Mouse (Mus musculus) neural tube, embryonic 11.5 days (tissue): ENCODE measurements around the gene Dnmt3c. TPM values are rescaled to one million over a fixed set of nuclear protein-coding genes. Genes with fewer than 3 reads are reported as not detected.
"Not testable (repeated sequence)": the region's sequence is repeated elsewhere in the genome, so short reads cannot be mapped to it uniquely, and the experiment has no call there.

Experiments used
- ATAC-seq: fragments of 200-750 bp; cut with Nextera tagmentation; 2 replicates; pipeline ENCODE4 v1.8.0; 2017; ENCODE audit warnings: moderate number of reproducible peaks, mild to moderate bottlenecking, moderate TSS enrichment, moderate library complexity; ENCODE audit not compliant: insufficient read depth, low FRiP score, low TSS enrichment
- DNase-seq: peaks from one replicate; pipeline ENCODE4 v3.0.0-alpha.2; 2015; ENCODE audit warnings: low spot score
- H3K27ac ChIP-seq: fragments of 300-500 bp; sonication (generic); 2 replicates; pipeline ENCODE4 v1.5.1; 2014; ENCODE audit warnings: low read depth, mild to moderate bottlenecking, low read length
- H3K27me3 ChIP-seq: fragments of 300-500 bp; sonication (generic); 2 replicates; pipeline ENCODE4 v1.6.1; 2014; ENCODE audit warnings: mild to moderate bottlenecking, low read length, mixed read lengths; ENCODE audit not compliant: control insufficient read depth, insufficient read depth
- H3K36me3 ChIP-seq: fragments of 300-500 bp; sonication (generic); 2 replicates; pipeline ENCODE4 v1.6.1; 2014; ENCODE audit warnings: mild to moderate bottlenecking, low read length, moderate library complexity, mixed read lengths; ENCODE audit not compliant: control insufficient read depth, insufficient read depth
- H3K4me1 ChIP-seq: fragments of 300-500 bp; sonication (generic); 2 replicates; pipeline ENCODE4 v1.6.1; 2014; ENCODE audit warnings: low read length, mixed read lengths; ENCODE audit not compliant: control insufficient read depth, insufficient read depth
- H3K4me2 ChIP-seq: fragments of 300-500 bp; sonication (generic); 2 replicates; pipeline ENCODE4 v1.6.1; 2014; ENCODE audit warnings: low read depth, mild to moderate bottlenecking, moderate library complexity
- H3K4me3 ChIP-seq: fragments of 300-500 bp; sonication (generic); 2 replicates; pipeline ENCODE4 v1.5.1; 2014; ENCODE audit warnings: low read depth, low read length
- H3K9ac ChIP-seq: fragments of 300-500 bp; sonication (generic); 2 replicates; pipeline ENCODE4 v1.6.1; 2014; ENCODE audit warnings: mild to moderate bottlenecking, low read length
- H3K9me3 ChIP-seq: fragments of 300-500 bp; sonication (generic); 2 replicates; pipeline ENCODE4 v1.6.1; 2016; ENCODE audit warnings: low read length; ENCODE audit not compliant: control insufficient read depth
- WGBS: fragments of 180-500 bp; shearing (Covaris S2); extraction: QIAGEN DNeasy Blood & Tissue Kit; methylation state at CpG from one replicate; pipeline ENCODE4 v1.1.7; 2014; 5-methylcytosine and 5-hydroxymethylcytosine counted together
- polyA plus RNA-seq: library from polyadenylated mRNA; unstranded; fragments of >200 nt; fragmentation: Nextera tagmentation; extraction: Ambion mirVana; gene quantifications from 2 replicates; pipeline ENCODE4 v1.2.1, GENCODE M21; 2014

The Dnmt3c gene
- polyA plus RNA-seq, 1 experiment from 2014 or later = not detected

- ATAC-seq = no peak
- 48% methylated on average over 6 of the region's 6 CpGs for WGBS
- H3K27me3 ChIP-seq = no peaks in the 10 kb centered on the region
- H3K36me3 ChIP-seq = no peaks in the 10 kb centered on the region
- no peak overlapping the region for H3K4me3 ChIP-seq
- H3K27ac ChIP-seq = no peak overlapping the region
- no peak for DNase-seq
- H3K9me3 ChIP-seq = no peaks in the 10 kb centered on the region
- H3K4me1 ChIP-seq = no peaks in the 10 kb centered on the region
- no peak overlapping the region for H3K9ac ChIP-seq
- no peak overlapping the region for H3K4me2 ChIP-seq
Observed at GRCm38 (mm10) chr2:153703389-153703788, 6.9 kb downstream of the Dnmt3c start.

DNA sequence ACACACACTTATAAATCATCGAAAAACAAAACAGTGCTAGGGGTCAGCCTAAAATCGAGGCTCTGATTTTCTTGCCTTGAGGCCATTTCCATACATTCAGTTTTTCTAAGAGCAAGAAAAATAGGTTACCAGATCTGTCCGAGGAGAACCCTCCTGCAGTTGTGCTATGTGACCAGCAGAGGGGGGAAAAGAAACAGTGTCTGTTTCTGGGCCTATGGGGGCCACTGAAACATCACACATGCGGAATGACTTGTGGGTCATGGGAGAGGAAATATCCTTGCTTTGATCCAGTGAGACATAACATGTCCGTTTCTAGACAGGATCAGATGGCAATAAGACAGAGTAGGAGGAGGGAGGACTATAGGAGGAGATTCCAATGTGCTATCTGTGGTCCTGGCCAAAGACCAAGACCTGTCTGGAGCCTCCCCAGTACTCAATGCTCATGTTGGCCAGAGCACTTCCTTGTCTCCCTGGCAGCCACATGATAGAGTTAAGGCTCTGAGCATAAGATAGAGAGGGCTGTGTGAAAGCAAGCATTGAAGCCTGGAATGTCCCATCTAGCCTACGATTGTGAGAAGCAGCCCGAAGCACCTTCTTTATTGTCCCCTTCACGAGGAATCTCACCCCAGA lies 14.4 kb downstream of the Dnmt3c start:
- DNase-seq (no peak), ATAC-seq (no peak)
- no peak overlapping the region for H3K4me2 ChIP-seq
- no peaks in the 10 kb centered on the region for H3K27me3 ChIP-seq
- no peak overlapping the region for H3K27ac ChIP-seq
- H3K4me1 ChIP-seq = peaks cover 6% of the 10 kb centered on the region; the same call in 1 of the 2 replicates
- H3K9me3 ChIP-seq = no peaks in the 10 kb centered on the region
- H3K36me3 ChIP-seq = no peaks in the 10 kb centered on the region
- WGBS = 55% methylated on average over 8 of the region's 8 CpGs
- H3K4me3 ChIP-seq = no peak overlapping the region
- no peak overlapping the region for H3K9ac ChIP-seq

- H3K9ac ChIP-seq = no peak overlapping the region
- H3K4me3 ChIP-seq = no peak overlapping the region
- H3K27me3 ChIP-seq = no peaks in the 10 kb centered on the region
- WGBS = 34% methylated on average over 3 of the region's 3 CpGs
- ATAC-seq = peak; percentile 84
- peaks cover 6% of the 10 kb centered on the region; the same call in 1 of the 2 replicates for H3K4me1 ChIP-seq
- no peak overlapping the region for H3K4me2 ChIP-seq
- no peaks in the 10 kb centered on the region for H3K9me3 ChIP-seq
- peak; percentile 38 for DNase-seq
- H3K27ac ChIP-seq = peak overlapping the region; percentile 80
- H3K36me3 ChIP-seq = no peaks in the 10 kb centered on the region
Observed at GRCm38 (mm10) chr2:153712646-153713091, 16.2 kb downstream of the Dnmt3c start.

DNA sequence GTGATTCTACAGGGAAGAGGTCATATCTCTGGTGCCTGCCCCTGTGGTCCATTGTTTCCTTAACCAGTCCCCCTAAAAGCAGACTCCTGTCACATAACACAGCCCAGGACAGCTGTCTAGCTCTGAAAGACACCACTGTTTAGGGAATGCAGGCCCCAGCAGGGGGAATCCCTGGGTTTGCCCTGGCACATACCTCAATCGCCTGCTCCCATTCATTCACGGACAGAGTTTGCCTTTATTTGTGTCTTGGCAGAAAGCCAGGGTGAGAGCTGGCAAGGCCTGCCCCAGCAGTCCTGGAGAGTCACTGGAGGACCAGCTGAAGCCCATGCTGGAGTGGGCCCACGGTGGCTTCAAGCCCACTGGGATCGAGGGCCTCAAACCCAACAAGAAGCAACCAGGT lies 16.8 kb downstream of the Dnmt3c start:
- Histone ChIP-seq H3K4me1 (peaks cover 6% of the 10 kb centered on the region; the same call in 1 of the 2 replicates), H3K27ac (peak overlapping the region; percentile 80), H3K9me3 (no peaks in the 10 kb centered on the region), H3K4me3 (no peak overlapping the region), H3K4me2 (no peak overlapping the region), H3K36me3 (no peaks in the 10 kb centered on the region), H3K27me3 (no peaks in the 10 kb centered on the region), H3K9ac (no peak overlapping the region)
- ATAC-seq = peak; percentile 93
- WGBS = 36% methylated on average over 4 of the region's 4 CpGs
- DNase-seq = peak; percentile 63

GRCm38 (mm10) chr2:153717861-153718260 lies 21.4 kb downstream of the Dnmt3c start:
- not testable (repeated sequence) for H3K27me3 ChIP-seq, DNase-seq, H3K4me3 ChIP-seq, H3K9me3 ChIP-seq, H3K9ac ChIP-seq, H3K4me1 ChIP-seq, H3K4me2 ChIP-seq, ATAC-seq, H3K36me3 ChIP-seq, H3K27ac ChIP-seq
- WGBS = 67% methylated on average over 3 of the region's 3 CpGs

- no peaks in the 10 kb centered on the region for H3K27me3 ChIP-seq
- H3K9ac ChIP-seq = no peak overlapping the region
- WGBS = 71% methylated on average over 1 of the region's 1 CpGs
- no peak overlapping the region for H3K4me2 ChIP-seq
- no peaks in the 10 kb centered on the region for H3K36me3 ChIP-seq
- no peak for DNase-seq
- no peaks in the 10 kb centered on the region for H3K9me3 ChIP-seq
- no peak overlapping the region for H3K27ac ChIP-seq
- H3K4me3 ChIP-seq = no peak overlapping the region
- H3K4me1 ChIP-seq = no peaks in the 10 kb centered on the region
- no peak for ATAC-seq
Observed at GRCm38 (mm10) chr2:153723098-153723497, 26.6 kb downstream of the Dnmt3c start.

GRCm38 (mm10) chr2:153724424-153724823 lies 28.0 kb downstream of the Dnmt3c start:
- WGBS = 93% methylated on average over 2 of the region's 2 CpGs
- ATAC-seq (no peak), DNase-seq (no peak)
- no peak overlapping the region for H3K4me2 ChIP-seq
- no peak overlapping the region for H3K27ac ChIP-seq
- H3K27me3 ChIP-seq = no peaks in the 10 kb centered on the region
- H3K36me3 ChIP-seq = no peaks in the 10 kb centered on the region
- H3K4me3 ChIP-seq = no peak overlapping the region
- no peaks in the 10 kb centered on the region for H3K4me1 ChIP-seq
- H3K9me3 ChIP-seq = no peaks in the 10 kb centered on the region
- no peak overlapping the region for H3K9ac ChIP-seq

DNA sequence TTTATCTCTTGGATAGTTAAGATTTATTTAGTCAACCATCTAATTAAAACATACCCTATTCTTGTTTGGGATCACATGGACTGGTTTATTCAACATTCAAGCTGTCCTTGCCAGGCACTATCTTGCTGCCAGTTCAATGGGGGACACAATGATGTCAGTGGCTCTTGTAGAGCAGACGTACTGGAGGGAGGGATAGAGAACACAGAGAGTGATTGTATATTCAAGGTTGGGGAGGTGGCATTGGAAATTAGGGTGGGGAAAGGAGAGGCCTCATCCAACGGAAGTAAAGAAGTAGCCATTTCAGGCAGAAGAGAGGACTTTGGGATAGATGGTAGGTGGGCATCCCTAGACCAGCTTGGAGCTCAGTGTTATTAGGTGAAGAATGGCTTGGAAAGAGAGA lies 28.4 kb downstream of the Dnmt3c start:
- 82% methylated on average over 2 of the region's 2 CpGs for WGBS
- ATAC-seq (no peak), DNase-seq (no peak)
- Histone ChIP-seq H3K4me3 (no peak overlapping the region), H3K4me2 (no peak overlapping the region), H3K27ac (no peak overlapping the region), H3K27me3 (no peaks in the 10 kb centered on the region), H3K36me3 (no peaks in the 10 kb centered on the region), H3K4me1 (no peaks in the 10 kb centered on the region), H3K9me3 (no peaks in the 10 kb centered on the region), H3K9ac (no peak overlapping the region)

DNA sequence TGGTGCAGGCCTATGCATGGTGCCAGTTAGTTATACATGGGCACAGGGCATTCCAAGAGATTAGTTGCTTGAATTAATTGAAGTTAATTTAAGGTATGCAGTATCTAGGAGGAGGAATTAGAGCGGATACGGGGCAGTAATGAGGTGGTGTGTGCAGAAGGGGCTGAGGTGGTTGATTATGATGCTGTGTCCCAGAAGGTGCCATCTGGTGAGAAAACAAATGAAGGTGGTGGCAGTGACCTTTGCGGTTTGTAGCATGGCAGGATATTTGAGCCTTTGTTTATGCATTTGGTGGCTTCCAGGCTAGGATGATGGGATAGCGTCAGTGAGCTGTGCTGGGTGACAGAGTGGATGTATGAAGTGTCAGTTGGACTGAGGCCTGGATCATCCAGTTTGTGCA lies 28.8 kb downstream of the Dnmt3c start:
- no peak overlapping the region for H3K4me3 ChIP-seq
- no peak overlapping the region for H3K9ac ChIP-seq
- WGBS = 91% methylated on average over 4 of the region's 4 CpGs
- no peaks in the 10 kb centered on the region for H3K4me1 ChIP-seq
- no peak overlapping the region for H3K27ac ChIP-seq
- no peak for DNase-seq
- H3K4me2 ChIP-seq = no peak overlapping the region
- ATAC-seq = no peak
- H3K27me3 ChIP-seq = no peaks in the 10 kb centered on the region
- no peaks in the 10 kb centered on the region for H3K36me3 ChIP-seq
- no peaks in the 10 kb centered on the region for H3K9me3 ChIP-seq
